Mouse (Mus musculus) CD4-positive, CD25-positive, alpha-beta regulatory T cell, adult 4 months (primary cell): Measurements from ENCODE around the gene Lmntd1. TPM values are rescaled to one million over a fixed set of nuclear protein-coding genes. Genes with fewer than 3 reads are reported as not detected.

ENCODE experiments used
- ATAC-seq: one replicate; pipeline ENCODE4 v1.8.0; 2017
- polyA plus RNA-seq, 2 experiments: library from polyadenylated mRNA; unstranded; fragments of 100-300 nt; shearing (Covaris generic); gene quantifications; one replicate each; pipeline ENCODE4 v1.2.1; 2017

Gene Lmntd1
- polyA plus RNA-seq = not detected

DNA sequence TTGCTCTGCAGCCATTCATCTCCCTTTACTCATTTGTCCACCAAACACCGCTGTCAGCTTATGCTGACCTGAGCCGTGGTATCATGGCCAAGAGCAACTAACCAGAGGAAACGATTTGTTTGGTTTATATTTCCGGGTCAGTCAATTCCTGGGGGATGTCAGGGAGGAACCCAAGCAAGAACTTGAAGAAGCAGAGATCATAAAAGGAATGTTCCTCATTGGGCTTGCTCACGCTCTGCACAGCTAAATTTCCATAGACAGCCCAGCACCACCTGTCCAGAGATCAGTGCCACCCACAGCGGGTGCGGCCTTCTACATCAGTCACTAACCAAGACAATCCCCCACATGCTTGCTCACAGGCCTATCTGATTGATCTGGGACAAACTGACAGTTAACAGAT lies at the start of gene Lmntd1:
Gene Lmntd1 (minus strand): TSS at position 101 of the 400 bp plus-strand sequence.
- no peak for ATAC-seq

GRCm38 (mm10) chr6:145660943-145661342 lies 46.8 kb upstream of the Lmntd1 start:
- no peak for ATAC-seq

DNA sequence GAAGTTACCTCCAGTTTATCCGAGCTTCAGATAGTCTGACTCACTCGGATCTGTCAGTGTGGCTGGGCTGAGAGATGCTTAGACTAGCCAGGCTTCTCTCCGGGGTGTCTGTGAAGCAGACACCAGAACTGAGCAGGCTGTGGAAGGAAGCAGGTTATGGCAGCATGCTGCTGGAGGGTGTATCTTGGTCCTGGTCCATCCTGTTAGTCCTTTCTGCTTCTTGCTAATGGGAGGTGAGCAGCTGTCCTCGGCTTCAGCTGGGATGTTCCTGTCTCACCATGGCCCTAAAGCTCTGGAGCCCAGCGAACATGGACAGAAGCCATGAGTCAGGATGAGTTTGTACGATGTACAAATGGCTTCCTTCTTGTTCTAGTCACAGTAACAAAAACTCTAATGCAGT lies 45.0 kb upstream of the Lmntd1 start:
- no peak for ATAC-seq

GRCm38 (mm10) chr6:145656740-145657591 lies 42.8 kb upstream of the Lmntd1 start:
- no peak for ATAC-seq

DNA sequence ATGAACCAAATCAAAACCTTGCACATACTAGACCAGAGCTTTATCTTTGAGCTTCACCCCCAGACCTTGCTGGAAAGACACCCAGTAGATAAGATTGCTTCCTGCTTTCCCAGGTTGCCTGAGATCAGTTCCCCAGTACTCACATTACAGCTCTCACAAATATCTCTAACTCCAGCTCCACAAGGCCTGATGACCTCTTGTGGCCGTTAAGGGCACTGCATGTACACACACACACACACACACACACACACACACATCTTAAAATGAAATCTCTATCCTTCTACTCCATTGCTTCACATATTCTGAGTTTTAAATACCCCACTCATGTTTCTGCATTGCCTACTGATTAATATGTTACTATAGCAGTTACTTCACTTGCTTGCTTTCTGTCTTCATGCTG lies 41.6 kb upstream of the Lmntd1 start:
- ATAC-seq = no peak

DNA sequence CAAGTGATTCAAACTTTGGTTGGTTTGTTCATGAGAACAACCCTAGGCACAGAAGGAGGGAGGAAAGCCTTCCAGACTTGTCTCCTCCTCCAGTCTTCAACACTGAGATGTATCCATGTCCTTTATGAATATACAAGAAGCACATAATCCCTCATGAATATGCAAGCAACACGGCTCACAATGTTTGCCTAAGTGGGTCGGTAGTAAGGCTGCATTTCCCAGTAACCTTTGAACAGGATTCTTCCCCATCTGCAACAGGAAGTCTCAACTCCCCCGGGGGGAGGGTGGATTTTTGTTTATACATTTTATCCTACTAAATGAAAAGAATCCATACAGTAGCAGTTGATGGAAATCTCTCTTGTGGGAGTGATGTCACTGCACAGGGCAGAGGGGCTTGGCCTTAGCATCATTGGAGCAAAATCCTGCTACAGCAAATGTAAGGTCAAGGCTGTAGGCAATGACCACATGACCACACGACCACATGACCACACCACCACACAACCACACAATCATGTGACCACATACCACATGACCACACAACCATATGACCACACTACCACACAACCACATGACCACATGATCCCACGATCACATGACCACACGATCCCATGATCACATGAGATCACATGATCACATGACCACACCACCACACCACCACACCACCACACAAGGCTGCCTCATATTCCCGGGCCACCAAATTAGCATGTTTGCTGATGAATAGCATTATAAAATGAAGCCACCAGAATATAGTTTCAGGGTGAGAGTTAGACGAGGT lies 40.1 kb upstream of the Lmntd1 start:
- ATAC-seq = no peak

GRCm38 (mm10) chr6:145653626-145654025 lies 39.5 kb upstream of the Lmntd1 start:
- no peak for ATAC-seq

DNA sequence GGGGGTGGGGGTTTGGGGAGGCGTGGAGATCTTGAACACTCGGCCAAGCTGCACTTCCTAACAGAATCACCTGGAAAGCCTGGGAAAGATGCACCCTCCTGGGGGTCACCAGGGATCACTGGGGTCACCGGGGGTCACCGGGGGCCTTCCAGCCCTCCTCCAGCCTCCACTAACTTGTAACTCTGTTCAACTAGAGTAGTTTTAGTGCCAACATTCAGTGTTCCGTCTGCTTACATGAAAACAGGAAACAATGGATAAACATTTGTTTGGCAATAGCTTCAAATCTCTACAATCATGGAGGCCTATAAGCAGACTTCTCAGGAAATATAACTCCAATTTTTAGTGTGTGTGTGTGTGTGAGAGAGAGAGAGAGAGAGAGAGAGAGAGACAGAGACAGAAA lies 38.9 kb upstream of the Lmntd1 start:
- no peak for ATAC-seq

DNA sequence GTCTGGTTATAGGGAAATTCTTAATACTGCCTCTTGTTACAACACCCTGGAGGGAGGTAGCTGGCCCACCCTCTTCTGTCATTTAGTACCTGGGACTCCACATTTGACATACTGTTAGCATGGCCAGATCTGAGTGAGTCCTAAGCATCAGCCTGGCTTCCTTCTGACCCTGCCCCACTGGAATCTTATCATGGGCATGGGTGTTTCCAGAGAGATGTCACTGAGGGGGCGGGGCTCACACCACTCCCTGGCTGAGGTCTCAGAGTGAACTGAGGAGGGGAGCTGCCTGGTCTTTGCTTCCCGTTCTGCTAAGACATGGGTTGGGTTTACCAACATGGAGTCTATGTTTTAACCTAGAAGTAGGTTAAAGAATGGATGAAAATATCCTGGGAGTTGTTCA lies 37.9 kb upstream of the Lmntd1 start:
- ATAC-seq = no peak

DNA sequence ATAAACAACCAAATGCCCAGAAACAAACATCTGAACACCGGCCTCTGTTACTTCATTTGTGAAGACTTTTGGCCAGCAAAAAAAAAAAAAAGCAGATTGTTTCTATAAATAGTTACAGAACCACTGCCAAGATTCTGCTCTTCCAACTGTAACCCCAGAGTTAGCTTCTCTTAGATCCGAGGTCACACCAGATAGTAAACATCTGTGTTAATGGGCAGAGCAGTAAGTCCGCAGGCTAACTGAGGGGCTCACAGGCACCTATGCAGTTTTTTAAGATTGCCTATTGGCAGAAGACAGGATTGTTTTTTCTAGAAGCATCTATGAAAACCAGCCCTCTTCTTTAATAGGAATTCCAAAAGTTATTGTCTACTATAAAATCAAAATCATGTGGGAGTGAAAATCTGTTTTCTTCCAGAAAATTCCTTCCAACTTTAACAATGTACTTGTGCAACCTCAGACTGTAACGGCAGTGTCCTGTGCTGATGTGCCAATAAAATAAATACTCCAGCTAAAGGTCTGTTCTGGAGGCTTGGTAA lies 26.9 kb upstream of the Lmntd1 start:
- ATAC-seq = no peak

GRCm38 (mm10) chr6:145638248-145638647 lies 24.1 kb upstream of the Lmntd1 start:
- ATAC-seq = no peak

GRCm38 (mm10) chr6:145636682-145637081 lies 22.6 kb upstream of the Lmntd1 start:
- no peak for ATAC-seq

DNA sequence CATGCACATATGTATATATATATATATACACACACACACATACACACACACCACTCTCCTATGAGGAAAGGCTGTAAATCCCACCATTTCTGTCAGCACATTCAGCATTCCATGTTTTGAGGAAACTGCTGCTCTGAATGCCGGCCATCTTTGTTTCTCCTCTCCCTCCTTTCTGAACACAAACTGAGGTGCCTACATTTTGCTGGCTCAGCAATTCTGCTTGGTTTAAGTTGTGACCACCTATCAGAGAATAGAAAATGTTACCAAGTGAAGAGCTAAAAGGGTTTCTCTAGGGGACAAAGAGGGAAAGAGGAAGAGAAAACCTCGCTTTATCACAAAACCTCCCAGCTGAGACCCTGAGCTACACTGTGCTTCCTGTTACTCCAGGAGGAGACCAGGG lies 20.3 kb upstream of the Lmntd1 start:
- no peak for ATAC-seq

- ATAC-seq = no peak
Measured at GRCm38 (mm10) chr6:145630269-145630668, 16.1 kb upstream of the Lmntd1 start.

DNA sequence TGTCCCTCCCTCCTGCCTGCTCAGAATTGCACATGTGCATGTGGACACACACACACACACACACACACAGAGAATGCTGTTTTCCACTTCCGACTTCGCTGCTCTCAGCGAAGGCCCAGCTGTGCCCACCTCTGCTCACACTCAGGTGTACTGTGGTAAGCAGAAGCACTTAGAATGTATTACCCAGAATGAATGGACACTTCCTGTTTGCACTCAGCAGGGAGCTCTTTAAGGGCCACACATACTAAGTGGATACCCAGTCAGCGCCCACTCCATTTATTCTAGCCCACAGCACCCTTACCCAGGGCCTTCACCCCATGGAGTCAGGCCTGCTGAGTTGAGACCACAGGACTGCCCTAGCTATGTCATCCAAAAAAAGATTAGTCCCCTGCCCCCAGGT lies 9.0 kb upstream of the Lmntd1 start:
- ATAC-seq = no peak

DNA sequence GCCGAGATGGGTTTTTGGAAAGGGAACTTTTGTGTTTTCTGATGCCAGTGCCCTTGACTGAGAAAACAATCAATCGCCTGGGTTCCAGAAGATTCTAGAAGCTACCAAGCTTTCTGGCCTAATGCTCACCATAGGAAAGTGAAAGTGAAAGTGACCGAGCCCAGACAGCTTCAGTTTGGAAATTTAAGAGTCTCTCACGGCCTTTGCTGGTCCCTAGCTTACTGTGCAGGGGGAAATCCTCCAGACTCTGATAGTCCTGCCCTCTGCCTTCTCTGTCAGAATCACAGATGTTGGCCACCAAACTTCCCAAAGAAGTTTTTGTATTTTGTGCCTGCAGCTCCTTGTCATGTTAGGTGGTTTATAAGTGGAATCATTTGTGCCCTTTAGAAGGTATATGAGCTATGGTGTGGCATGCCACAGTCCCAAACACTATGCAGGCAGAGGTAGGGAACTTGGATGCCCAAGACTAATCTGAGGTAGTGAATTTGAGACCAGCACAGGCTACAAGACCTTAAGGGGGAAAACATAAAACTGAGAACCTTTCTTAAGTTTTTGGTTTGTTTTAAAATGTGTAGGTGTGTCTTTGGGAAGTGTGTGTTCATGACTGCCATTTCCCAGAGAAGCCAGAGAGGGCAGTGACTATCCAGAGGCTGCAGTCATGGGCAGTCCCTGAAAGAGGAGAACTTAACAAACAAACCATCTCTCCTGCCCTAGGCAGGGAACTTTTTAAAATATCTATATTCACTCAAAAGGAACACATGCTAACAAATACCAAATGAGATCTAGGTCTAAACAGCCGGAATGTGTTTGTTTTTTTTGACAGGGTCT lies 2.5 kb upstream of the Lmntd1 start:
- peak; percentile 72 for ATAC-seq

DNA sequence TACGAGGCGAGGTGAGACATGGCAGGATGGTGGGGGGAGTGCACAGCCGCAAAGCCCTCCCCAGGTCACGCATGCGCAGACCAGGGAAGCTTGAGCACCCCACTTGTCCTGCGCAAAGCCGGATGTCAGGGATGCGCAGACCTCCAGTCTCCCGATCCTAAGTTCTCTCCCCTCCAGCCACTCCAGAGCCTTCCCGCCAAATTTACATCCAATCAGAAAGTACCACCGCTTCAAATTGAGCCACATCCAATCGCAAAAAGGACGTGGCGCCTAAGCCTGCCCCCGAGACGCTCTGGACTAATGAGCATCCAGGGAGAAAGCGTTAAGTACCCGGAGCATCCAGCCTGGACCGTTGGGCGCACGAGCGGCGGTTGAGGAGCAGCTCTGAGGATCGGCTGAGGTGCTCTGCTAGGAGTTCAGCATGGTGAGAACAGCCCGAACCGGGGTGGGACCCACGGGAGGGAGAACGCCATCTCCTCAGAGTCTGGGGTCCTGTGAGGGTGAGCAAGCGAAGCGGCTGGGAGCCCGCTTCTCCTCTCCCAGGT lies 1.6 kb upstream of the Lmntd1 start, which contains the start of gene Tuba3b:
Gene Tuba3b (plus strand): TSS at position 92 of the 545 bp plus-strand sequence.
- ATAC-seq = no peak

- no peak for ATAC-seq
Measured at GRCm38 (mm10) chr6:145612611-145613010, 1.5 kb downstream of the Lmntd1 start.

DNA sequence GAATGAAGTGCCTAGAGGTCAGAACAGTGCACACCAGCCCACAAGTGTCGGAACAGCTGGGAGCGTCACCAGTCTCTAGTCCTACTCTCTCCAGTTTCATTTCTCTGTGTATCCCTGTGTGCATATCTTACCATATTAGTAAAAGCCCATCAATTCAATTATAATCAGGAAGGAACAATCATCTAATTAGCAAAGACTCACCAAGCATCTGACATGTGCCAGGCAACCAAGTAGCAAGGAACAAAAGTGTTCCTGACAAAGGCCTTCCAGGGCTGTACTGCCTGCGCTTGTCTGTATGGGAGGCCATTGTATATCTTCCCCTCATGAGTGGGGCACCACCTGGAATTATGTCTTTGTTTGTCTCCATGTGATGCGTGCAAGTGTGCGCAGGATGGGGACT lies 3.2 kb downstream of the Lmntd1 start:
- no peak for ATAC-seq

GRCm38 (mm10) chr6:145608693-145609092 lies 5.4 kb downstream of the Lmntd1 start:
- ATAC-seq = no peak

DNA sequence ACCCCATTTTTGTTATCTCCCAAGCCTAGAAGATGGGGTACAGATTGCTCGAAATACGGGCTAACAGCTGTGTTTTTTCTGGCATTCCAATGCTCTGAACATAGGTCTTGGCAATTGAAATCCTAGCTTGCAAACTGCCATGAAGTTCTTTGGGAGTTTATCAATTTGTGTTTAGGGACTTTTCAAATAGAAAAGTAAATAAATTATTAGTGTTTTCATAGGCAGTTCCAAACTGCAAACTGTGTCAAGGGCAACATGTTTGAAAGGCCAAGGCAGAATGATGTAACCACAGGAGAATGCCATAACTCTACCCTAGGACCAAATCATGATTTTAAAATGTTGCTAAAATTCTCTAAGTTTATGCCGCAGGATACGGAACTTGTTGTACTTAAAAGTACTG lies 6.4 kb downstream of the Lmntd1 start:
- no peak for ATAC-seq

- no peak for ATAC-seq
Measured at GRCm38 (mm10) chr6:145605203-145605602, 8.9 kb downstream of the Lmntd1 start.
